Mouse (Mus musculus) kidney, adult 9 months (tissue): ENCODE measurements around the gene Ddx50.
"Not testable (repeated sequence)": the region's sequence is repeated elsewhere in the genome, so short reads cannot be mapped to it uniquely, and the experiment has no call there.

ENCODE experiments used
- DNase-seq: peaks from one replicate; pipeline ENCODE4 v3.0.0; 2022

Gene Ddx50

GRCm38 (mm10) chr10:62601053-62601791 lies 49.8 kb downstream of the Ddx50 start:
- DNase-seq: peak; percentile 10

- no peak for DNase-seq
Observed at GRCm38 (mm10) chr10:62600056-62600455, 51.0 kb downstream of the Ddx50 start.

- not testable (repeated sequence) for DNase-seq
Observed at GRCm38 (mm10) chr10:62599311-62599710, 51.7 kb downstream of the Ddx50 start.

GRCm38 (mm10) chr10:62592496-62592895 lies 58.5 kb downstream of the Ddx50 start:
- no peak for DNase-seq

- peak; percentile 95 for DNase-seq
Observed at GRCm38 (mm10) chr10:62590200-62590599, 60.8 kb downstream of the Ddx50 start.

GRCm38 (mm10) chr10:62588616-62589015 lies 62.4 kb downstream of the Ddx50 start:
- DNase-seq: peak; percentile 56

- no peak for DNase-seq
Observed at GRCm38 (mm10) chr10:62583245-62583644, 67.8 kb downstream of the Ddx50 start.

GRCm38 (mm10) chr10:62582701-62583100 lies 68.3 kb downstream of the Ddx50 start:
- no peak for DNase-seq

GRCm38 (mm10) chr10:62582263-62582662 lies 68.8 kb downstream of the Ddx50 start:
- DNase-seq: no peak

GRCm38 (mm10) chr10:62579129-62579528 lies 71.9 kb downstream of the Ddx50 start:
- not testable (repeated sequence) for DNase-seq

GRCm38 (mm10) chr10:62578338-62579100 lies 72.5 kb downstream of the Ddx50 start, which contains the start of gene Kif1bp:
Kif1bp (minus strand) TSS chr10:62578457.
- peak; percentile 98 for DNase-seq

GRCm38 (mm10) chr10:62577673-62578337 lies 73.2 kb downstream of the Ddx50 start:
- DNase-seq: no peak

- DNase-seq: no peak
Observed at GRCm38 (mm10) chr10:62575001-62575400, 76.0 kb downstream of the Ddx50 start.

- peak; percentile 47 for DNase-seq
Observed at GRCm38 (mm10) chr10:62570126-62570871, 80.7 kb downstream of the Ddx50 start.

- no peak for DNase-seq
Observed at GRCm38 (mm10) chr10:62568861-62569260, 82.2 kb downstream of the Ddx50 start.
